Comparison of ENCODE assay signal across 18 mouse cellular contexts in genomic region chr4:131949903-131950302, GRCm38 (mm10). TPM values are rescaled to one million over a fixed set of nuclear protein-coding genes. Genes with fewer than 3 reads are reported as not detected.
"Had no signal": no experiment of that assay in that cellular context is flagged by ENCODE, and none has a peak within 500 bp of the region (broad histone marks: within the 10 kb centered on the region; RNA-seq: fewer than 3 reads in every experiment).

No protein-coding gene starts in this region.

- ATAC-seq: liver, embryonic 12.5 days had no signal

- H3K27me3 ChIP-seq: limb, embryonic 13.5 days; liver, embryonic 12.5 days; liver, embryonic 15.5 days; lung, embryonic 15.5 days; megakaryocyte, embryonic 14.5 days; midbrain, embryonic 12.5 days had no signal

- H3K9ac ChIP-seq: limb, embryonic 13.5 days; liver, embryonic 12.5 days; liver, embryonic 15.5 days; lung, embryonic 15.5 days; midbrain, embryonic 12.5 days had no signal

- H3K4me1 ChIP-seq: limb, embryonic 10.5 days; liver, embryonic 12.5 days; liver, embryonic 15.5 days had no signal

- H3K4me3 ChIP-seq: layer of hippocampus, adult 2 months; limb, embryonic 10.5 days; limb, embryonic 13.5 days; liver, embryonic 12.5 days; liver, embryonic 15.5 days; lung, embryonic 15.5 days; megakaryocyte, embryonic 14.5 days; midbrain, embryonic 12.5 days had no signal

- H3K4me2 ChIP-seq: limb, embryonic 13.5 days; liver, embryonic 12.5 days; liver, embryonic 15.5 days; lung, embryonic 15.5 days; midbrain, embryonic 12.5 days had no signal

- H3K27ac ChIP-seq: layer of hippocampus, adult 2 months; limb, embryonic 10.5 days; limb, embryonic 13.5 days; liver, embryonic 12.5 days; liver, embryonic 15.5 days; lung, embryonic 15.5 days had no signal

- DNase-seq: kidney, adult 9 months; kidney, postnatal 14 days; layer of hippocampus, adult 9-11 months; liver; lung, adult 18-20 months; lung, postnatal 10 days; lung, postnatal 36 days; thymus, adult 18-20 months; thymus, postnatal 36 days had no signal

- H3K9me3 ChIP-seq: limb, embryonic 10.5 days; limb, embryonic 13.5 days; liver, embryonic 12.5 days; liver, embryonic 15.5 days; lung, embryonic 15.5 days; megakaryocyte, embryonic 14.5 days; midbrain, embryonic 12.5 days had no signal

RNA-seq across cellular contexts. Expression of gene Tmem200b, which starts 28.3 kb away (rescaled TPM):
- polyA plus RNA-seq: neural tube, embryonic 14.5 days had no signal
